Mouse (Mus musculus): ENCODE results near the gene Eftud2.

The Eftud2 gene

DNA sequence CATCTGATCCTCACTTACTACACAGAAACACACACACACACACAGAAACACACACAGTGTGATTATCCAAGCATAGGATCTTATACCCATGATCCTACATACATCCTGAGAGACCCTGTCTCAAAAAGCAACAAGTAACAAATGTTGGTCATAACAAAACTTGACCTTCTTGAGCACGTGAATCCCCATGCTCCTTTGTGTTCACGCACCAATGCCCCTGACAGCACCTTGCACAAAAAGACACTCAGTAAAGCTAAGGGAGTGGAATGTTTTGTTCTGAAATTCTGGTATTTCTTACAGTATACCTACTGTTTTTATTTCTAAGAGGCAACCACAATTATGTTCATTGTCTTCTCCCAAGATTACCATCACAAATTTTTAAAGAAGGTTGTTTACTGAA is 1.2 kb downstream of the Eftud2 start:
- in situ Hi-C loops (cut with MseI, MboI): no loop called here

- in situ Hi-C loops (cut with MseI, MboI): no loop called here
These were observed 5.9 kb downstream of the Eftud2 start for GRCm38 (mm10) chr11:102874801-102875334.

GRCm38 (mm10) chr11:102864272-102864671 is 16.5 kb downstream of the Eftud2 start:
- in situ Hi-C loops (cut with MseI, MboI): no loop called here

GRCm38 (mm10) chr11:102859933-102860332 is 20.9 kb downstream of the Eftud2 start:
- in situ Hi-C loops (cut with MseI, MboI): no loop called here

DNA sequence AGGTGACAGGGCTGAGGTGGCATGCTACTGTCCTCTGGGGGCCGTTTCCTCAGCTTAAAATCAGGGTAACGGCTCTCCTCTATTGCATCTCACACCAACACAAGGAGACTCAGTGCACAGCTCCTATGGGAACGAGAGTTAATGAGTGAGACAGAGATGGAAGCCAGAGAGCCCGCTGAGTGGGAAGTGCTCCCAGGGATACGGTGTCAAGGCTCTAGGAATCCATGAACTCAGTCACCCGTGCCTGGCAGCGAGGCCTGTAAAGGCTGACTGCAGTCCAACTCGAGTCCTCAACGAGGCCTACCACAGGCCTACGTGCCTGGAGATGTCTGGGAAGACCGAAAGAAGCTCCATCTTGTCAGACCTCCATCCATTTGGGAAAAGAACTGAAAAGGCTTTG is 21.8 kb downstream of the Eftud2 start:
- in situ Hi-C loops (cut with MseI, MboI): no loop called here

GRCm38 (mm10) chr11:102855941-102856340 is 24.8 kb downstream of the Eftud2 start:
- in situ Hi-C loops (cut with MseI, MboI): no loop called here

DNA sequence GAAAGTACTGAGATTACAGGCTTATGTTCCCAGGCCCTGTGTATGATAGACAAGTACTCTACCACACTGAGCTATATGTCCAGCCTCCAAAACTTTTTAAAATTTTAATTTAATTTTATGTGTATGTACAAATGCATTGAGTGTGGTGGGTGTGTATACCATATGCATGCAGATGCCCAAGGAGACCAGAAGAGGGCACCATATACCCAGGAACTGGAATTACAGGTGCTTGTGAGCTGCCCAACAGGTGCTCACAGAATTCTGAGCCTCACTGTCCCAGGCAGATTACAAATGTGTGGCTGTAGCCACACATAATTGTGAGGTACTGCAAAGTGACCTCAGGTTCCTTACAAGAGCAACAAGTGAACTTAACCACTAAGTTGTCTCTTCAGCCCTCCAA is 27.0 kb downstream of the Eftud2 start:
- in situ Hi-C loops (cut with MseI, MboI): no loop called here

- in situ Hi-C loops (cut with MseI, MboI): no loop called here
These were observed 28.9 kb downstream of the Eftud2 start for GRCm38 (mm10) chr11:102851883-102852282.

GRCm38 (mm10) chr11:102845926-102846325 is 34.9 kb downstream of the Eftud2 start:
- in situ Hi-C loops (cut with MseI, MboI): loop anchor here in 1 of 2 experiments (5.0 kb wide), 1 partner anchor 74 kb away; no protein-coding TSS in a partner anchor

- in situ Hi-C loops (cut with MseI, MboI): no loop called here
These were observed 42.1 kb downstream of the Eftud2 start for GRCm38 (mm10) chr11:102838616-102839150.

DNA sequence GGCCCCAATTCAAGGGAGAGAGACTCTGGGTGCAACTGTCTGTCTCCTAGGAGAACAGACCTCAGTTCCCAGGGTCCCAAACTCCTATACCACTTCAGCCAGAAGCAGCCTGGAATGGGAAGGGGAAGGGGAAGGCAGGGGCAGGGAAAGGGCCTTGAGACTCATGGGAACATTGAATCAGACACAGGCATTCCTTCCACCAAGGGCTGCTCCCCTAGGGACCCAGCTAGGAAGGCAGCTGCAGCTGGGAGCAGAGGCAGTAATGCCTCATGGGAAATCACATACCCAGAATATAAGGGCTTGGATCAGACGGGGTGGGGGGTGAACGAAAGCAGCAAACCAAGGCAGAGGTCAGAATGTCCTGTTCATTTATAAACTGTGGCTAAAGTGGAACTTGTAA is 42.7 kb downstream of the Eftud2 start:
- in situ Hi-C loops (cut with MseI, MboI): no loop called here

DNA sequence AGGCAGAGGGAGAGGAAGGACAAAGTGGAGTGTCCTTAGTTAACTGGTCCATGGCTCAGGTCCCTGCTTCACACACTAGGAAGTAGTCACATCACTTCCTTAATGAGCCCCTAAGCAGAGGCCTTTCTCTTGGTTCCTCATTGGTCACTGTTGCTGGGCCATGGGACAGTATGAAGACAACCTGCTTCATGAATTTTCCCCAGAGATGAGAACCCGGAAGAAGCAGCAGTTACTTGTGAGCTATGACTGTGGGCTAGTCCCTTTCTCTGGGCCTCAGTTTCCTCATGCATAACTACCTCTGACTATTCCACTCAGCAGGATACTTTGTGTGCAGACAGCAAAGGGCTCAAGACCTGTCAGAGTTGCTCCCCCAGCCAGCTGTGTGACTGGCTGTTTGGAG is 43.4 kb downstream of the Eftud2 start:
- in situ Hi-C loops (cut with MseI, MboI): no loop called here

GRCm38 (mm10) chr11:102836146-102836545 is 44.6 kb downstream of the Eftud2 start:
- in situ Hi-C loops (cut with MseI, MboI): no loop called here

GRCm38 (mm10) chr11:102835549-102835948 is 45.2 kb downstream of the Eftud2 start, which contains the start of gene Higd1b:
Gene Higd1b, plus strand, starts transcription at chr11:102835849.
- in situ Hi-C loops (cut with MseI, MboI): no loop called here

DNA sequence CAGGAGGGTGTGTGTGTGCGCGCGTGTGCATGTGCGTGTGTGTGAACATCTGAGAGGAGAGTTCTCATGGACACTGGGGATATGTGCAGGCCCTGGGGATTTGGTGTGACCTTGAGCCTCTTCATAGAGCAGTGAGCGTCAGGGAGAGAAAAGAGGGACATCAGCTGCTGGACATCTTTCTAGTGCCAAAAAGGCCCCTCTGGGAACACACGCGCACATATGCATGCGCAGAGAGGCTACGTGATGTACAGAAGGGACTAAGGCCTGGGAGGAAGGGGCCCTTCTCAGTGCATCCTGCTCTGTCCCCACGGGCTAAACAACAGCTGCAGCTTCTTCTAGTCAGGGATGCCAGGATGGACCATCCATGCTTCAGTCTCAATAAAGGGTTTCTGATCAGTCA is 46.6 kb downstream of the Eftud2 start:
- in situ Hi-C loops (cut with MseI, MboI): no loop called here

- in situ Hi-C loops (cut with MseI, MboI): no loop called here
These were observed 48.0 kb downstream of the Eftud2 start for GRCm38 (mm10) chr11:102832700-102833297.

DNA sequence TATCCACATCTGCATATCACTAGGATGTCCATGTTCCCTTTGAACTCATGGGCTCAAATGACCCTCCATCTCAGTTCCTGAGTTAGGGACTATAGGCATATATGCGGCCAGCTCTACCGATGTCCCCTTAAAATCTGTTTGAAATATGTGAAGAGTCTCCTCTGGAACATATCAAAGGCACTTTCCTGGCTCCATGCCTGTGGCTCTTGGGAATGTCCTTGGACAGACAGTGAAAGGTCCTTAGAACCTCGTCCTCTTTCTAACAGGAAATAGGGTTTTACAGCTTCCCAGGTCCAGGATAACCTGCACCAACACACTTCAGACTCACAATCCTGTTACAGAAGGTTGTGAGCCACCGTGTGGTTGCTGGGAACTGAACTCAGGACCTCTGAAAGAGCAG is 50.5 kb downstream of the Eftud2 start:
- in situ Hi-C loops (cut with MseI, MboI): no loop called here

DNA sequence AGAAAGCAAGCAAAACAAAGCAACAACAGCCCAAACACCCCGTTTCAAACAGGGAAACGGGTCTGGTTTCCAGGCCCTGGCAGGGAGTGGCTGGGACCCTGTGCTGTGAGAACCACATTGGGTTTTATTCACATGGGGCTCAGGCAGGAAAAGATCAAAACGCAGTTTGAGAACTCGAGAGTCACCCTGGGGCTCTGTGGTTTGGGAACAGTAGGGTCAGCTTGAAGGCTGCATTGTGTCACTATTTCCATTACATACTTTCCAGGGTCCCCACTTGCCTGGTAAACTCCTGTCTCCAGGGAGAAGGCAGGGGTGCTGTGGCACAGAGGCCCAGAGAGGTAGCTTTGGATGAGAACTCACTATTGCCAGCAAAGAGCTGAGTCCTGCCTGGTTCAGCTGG is 53.7 kb downstream of the Eftud2 start:
- in situ Hi-C loops (cut with MseI, MboI): no loop called here

DNA sequence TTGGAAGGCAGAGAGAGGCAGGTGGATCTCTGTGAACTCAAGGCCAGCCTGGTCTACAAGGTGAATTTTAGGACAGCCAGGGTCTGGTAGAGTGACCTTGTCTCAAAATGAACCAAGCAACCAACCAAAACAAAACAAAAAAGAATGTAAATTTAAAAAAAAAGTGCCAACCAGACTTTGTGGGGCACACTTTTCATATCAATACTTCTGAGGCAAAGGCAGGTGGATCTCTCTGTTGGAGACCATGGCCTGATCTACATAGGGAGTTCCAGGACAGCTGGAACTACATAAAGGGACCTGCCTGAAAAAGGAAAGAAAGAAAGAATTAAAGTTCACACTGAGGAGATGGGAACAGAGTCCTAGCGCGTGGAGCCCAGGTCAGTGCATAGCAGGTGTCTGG is 54.3 kb downstream of the Eftud2 start:
- in situ Hi-C loops (cut with MseI, MboI): no loop called here

GRCm38 (mm10) chr11:102821231-102821630 is 59.6 kb downstream of the Eftud2 start:
- in situ Hi-C loops (cut with MseI, MboI): no loop called here

DNA sequence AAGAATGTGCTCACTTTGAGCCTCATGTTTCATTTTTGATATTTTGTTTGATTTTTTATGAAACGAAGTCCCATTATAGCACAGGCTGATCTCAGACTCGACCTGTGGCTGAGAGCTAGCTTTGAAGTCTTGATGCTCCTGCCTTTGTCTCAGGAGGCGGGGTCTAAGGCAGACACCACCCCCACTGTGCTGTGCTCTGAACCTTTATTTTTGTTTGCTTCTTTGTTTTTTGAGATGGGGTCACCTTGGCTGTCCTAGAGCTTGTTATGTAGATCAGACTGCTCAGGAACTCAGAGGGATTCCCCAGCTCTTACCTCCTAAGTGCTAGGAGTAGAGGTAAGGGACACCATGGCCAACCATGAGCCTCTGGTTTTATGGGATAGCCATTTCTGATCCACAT is 60.4 kb downstream of the Eftud2 start:
- in situ Hi-C loops (cut with MseI, MboI): no loop called here

- in situ Hi-C loops (cut with MseI, MboI): no loop called here
These were observed 60.9 kb downstream of the Eftud2 start for GRCm38 (mm10) chr11:102819783-102820385.
